Mouse (Mus musculus): ENCODE data around the gene Myh10.

The Myh10 gene

DNA sequence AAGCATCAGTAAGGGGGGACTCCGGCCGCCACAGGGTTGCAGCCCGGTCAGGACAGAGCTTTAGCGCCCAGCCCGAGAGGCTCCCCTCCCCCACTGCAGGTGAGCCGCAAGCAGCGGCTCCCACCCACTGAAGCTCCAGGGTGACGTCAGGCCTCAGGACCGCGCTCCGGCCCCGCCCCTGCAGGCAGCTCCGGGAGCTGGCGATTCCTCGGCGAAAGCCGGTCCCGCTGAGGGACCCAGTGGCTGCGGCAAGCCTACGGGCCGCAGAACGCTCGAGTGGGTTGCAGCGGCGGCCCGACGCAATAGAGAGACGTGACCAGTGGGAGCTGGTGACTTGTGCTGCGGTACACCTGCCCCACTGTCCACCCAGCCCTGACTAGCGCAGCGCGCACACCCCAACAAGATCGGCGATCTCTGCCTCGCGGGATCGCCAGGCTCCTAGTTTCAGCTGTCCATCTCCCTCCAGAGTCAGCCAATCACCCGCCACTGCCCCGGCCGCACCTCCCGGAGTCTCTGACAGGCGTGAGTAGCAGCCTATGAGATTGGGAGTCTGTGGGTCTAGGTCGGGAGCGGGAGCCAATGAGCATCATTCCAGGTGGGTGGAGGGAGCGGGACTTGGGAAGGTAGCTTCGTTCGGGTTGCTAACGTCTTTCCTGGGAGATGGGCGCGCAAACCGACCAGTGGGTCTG is at the start of gene Myh10:
Gene Myh10 (plus strand): TSS at position 239 of the 689 bp plus-strand sequence.
- peak; percentile 88 for DNase-seq (ENCODE audit: low spot score)

DNA sequence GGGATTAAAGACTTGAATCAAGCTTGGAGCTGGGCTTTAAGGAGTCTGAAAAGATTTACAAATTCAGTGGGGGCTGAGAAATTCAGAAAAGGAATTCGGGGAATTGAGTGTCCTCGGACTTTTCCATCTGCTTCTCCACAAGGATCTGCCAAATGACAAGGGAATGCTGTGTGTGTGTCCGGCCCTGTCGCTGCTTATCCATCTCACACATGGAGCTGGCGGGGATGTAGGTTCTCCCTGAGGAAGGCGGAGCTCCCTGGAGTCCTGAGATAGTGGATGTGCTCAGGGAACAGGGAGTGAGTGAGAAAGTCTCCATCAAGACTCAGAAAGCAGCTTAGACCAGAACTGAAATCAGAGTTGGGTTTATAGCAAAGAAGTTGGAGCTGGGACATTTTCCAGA is 46.6 kb upstream of the Myh10 start:
- no peak for DNase-seq (ENCODE audit: low spot score)

GRCm38 (mm10) chr11:68647808-68648207 is 43.6 kb upstream of the Myh10 start:
- DNase-seq (ENCODE audit: low spot score): no peak

GRCm38 (mm10) chr11:68648385-68649148 is 42.8 kb upstream of the Myh10 start:
- no peak for DNase-seq (ENCODE audit: low spot score)

DNA sequence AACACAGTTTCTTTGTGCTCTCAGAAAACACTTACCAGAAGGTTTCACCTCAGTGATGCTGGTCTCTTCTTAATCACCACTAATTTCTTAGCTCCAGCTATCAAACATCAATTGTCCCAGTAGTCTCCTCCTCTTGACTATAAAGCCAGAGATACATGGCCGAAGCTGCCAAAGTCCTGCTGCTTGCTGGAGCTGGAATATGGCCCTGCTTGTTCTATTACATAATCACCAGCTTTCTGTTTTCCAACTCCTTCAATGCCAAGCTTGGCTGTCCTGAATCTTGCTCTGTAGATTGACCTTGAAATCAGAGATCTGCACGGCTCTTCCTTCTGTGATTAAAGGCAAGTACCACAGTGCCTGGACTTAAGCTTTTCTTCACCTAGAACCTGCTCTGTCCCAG is 39.8 kb upstream of the Myh10 start:
- DNase-seq (ENCODE audit: low spot score): no peak

DNA sequence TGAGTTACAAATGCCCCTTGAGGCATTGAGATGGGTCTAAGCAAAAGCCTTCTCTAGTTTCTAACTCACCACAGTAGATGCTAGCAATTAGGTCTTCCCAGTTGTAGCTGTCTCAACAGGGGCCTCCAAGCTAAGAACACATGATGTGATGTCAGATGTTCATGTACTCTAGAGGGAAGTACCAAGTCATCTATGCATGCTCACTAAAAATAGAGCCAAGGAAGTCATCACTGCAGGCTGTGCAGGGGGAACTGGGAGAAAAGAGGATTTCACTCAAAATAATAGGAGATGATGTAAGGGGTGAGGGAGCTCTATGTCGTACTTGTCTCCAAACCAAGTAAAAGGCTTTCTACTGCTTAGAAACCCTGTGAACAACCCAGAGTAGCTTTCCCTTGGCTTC is 35.8 kb upstream of the Myh10 start:
- no peak for DNase-seq (ENCODE audit: low spot score)

GRCm38 (mm10) chr11:68656887-68657685 is 34.3 kb upstream of the Myh10 start:
- no peak for DNase-seq (ENCODE audit: low spot score)

- DNase-seq (ENCODE audit: low spot score): no peak
These were observed 33.5 kb upstream of the Myh10 start for GRCm38 (mm10) chr11:68657811-68658210.

DNA sequence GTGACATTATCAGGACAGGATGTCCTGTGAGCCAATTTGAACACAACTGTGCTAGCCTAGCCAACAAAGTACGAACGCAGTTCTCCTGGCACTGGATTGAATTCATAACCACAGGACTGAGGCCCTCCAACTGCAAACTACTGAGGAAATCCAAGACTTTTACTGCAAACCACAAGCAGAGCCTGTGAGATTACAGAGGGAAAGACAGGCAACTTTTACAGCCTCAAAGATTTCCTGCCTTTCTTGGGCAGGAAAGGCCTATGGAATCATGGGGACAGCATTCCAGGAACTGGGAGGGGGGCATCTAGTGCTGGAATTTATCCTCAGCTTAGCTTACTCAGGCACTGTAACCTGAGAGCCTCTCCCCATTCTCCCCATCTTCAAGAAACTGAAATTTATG is 26.0 kb upstream of the Myh10 start:
- no peak for DNase-seq (ENCODE audit: low spot score)

GRCm38 (mm10) chr11:68666210-68666609 is 25.1 kb upstream of the Myh10 start:
- DNase-seq (ENCODE audit: low spot score): no peak

DNA sequence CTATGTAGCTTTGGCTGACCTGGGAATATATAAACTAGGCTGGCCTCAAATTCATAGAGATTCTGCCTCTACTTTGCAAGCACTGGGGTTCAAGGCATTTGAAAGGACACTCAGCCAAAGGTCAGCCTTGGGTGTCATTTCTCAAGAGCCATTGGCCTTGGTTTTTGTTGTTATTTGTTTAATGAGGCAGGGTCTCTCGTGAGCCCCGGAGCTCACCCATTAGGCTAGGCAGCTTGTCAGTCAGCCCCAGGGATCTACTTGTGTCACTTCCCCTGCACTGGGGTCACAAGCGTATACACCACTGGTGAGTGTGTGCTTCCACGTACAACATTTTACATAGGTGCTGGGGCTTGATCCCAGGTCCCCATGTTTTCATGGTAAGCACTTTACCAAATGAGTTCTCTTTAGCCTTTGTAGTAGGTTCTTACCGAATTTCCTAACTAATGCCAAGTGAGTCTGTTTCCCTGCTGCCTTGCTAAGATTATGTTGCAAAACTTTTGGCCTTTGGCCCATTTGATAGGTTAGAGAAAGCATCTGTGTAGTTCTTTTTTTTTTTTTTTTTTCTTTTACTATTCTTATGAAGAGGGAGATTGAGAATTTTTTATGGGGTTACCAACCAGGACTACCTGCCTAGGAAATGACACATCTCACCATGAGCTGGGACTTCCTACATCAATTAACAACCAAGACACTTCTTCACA is 18.9 kb upstream of the Myh10 start:
- DNase-seq (ENCODE audit: low spot score): no peak

DNA sequence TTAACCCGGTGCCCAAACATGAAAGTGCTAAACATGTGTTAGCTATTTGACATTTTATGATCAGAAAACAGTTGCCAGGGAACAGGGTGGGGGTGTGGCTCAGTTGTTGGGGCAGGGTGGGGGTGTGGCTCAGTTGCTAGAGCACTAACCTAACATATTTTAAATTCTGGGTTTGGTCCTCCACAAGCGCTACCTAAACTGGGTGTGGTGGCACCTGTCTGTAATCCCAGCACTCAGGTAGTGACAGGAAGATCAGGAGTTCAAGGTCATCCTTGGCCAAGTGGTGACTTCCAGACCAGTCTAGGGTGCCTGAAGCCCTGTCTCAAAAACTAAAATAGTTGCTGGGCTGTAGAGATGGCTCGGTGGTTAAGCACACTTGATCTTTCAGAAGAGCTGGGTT is 17.3 kb upstream of the Myh10 start:
- DNase-seq (ENCODE audit: low spot score): no peak

DNA sequence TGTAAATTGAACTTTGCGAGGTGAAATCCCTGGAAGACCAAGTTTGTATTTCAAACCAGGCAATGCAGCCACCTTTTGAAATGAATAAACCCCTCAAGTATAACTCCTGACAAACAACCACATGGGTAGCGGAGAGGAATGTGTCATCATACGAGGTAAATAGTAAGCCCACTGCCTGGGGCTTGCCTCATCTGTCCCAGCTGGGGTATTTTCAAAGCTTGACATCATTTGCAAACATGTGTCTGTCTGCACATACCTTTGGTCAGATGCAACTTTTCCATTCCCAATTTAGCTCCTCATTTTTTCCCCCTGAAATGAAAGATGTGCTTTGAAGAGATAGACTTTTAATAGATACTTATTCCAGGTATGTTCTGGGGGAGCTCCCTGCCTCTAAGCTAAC is 16.7 kb upstream of the Myh10 start:
- no peak for DNase-seq (ENCODE audit: low spot score)

DNA sequence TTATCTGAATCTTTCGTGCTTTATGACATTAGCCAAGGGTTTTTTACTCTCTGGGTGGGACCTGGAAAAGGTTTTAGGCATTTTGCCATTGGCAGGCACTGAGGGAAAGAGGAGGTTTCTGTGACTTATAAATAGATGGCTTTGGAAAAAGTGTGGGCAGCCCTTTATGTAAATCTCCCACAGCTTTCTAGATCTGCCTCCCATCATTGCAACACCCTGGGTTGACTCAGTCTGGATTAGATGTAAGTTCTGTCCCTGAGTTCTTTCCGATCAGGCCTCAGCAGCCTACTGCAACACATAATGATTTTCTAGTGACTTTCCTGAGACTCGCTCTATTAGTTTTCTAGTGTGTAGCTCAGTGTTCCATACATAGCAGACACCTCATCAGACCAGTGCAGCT is 16.1 kb upstream of the Myh10 start:
- DNase-seq (ENCODE audit: low spot score): no peak

- no peak for DNase-seq (ENCODE audit: low spot score)
These were observed 10.0 kb upstream of the Myh10 start for GRCm38 (mm10) chr11:68681254-68681839.

- no peak for DNase-seq (ENCODE audit: low spot score)
These were observed 9.1 kb upstream of the Myh10 start for GRCm38 (mm10) chr11:68682136-68682806.

- DNase-seq (ENCODE audit: low spot score): no peak
These were observed 5.4 kb upstream of the Myh10 start for GRCm38 (mm10) chr11:68686001-68686400.

DNA sequence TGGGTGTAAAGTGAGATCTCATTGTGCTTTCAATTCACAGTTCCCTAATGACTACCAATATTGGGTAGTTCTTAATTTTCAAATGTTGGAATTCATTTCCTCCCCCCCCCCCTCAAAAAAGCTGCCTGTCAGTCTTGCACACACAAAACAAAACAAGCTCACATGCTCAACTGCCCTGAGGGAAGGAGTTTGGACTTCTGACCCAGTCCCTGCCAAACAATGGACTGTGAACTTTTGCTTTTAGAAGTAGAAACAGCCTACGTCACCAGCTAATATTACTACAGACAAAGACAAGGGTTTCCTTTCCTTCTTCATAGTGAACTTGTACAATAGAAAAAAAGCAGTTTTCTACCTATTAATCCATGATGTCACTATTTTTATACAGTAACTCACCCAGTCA is 2.1 kb upstream of the Myh10 start:
- no peak for DNase-seq (ENCODE audit: low spot score)

GRCm38 (mm10) chr11:68690465-68690864 is 894 bp upstream of the Myh10 start:
- DNase-seq (ENCODE audit: low spot score): no peak

- DNase-seq (ENCODE audit: low spot score): peak; percentile 35
These were observed 792 bp downstream of the Myh10 start for GRCm38 (mm10) chr11:68692010-68692692.
